Comparison of ENCODE assay signal across 8 mouse cellular contexts in the genomic region with DNA sequence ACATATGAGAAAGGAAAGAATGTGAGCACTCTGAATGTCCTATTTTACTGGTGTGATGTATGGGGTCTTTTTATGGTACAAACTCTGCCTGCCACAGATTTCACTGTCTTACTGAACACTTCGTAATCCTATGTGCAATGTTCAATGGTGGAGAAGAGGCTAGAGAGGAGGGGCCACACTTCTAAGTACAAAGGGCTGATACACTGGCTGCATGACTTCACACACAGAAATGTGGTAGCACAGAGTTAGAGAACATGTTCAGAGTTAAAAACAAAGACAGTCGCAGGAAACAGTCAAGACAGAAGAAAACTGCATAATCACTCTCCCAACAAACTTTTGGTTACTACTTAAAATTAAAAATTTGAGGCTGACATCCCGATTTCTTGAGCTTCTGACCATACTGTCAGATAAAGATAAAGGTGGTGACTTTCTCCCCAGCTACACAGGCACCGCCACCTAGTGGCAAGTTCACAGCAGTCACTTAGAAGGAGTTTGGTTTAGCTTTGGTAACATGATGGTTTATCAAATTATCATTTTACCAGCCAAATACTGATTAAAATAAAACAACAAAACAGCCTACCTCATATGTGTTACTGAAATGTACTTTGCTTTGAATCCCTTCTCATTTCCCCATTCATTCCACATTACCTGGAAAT. TPM values are rescaled to one million over a fixed set of nuclear protein-coding genes. Genes with fewer than 3 reads are reported as not detected.
DNase-seq lines count a peak whose midpoint lies in the region; ATAC-seq lines count a peak whose summit lies in the region.

No protein-coding gene starts in this region.

- peak; percentile 42; the same call in 1 of the 2 replicates for ATAC-seq in monocyte, adult 5-6 weeks (replicated peaks; ENCODE audit: insufficient number of reproducible peaks, low FRiP score, low TSS enrichment, poor library complexity, severe bottlenecking)

- peak; percentile 53 for DNase-seq in heart, postnatal 4 days
- DNase-seq in heart, adult 11 months, result no peak
- DNase-seq in spleen, postnatal 36 days (ENCODE audit: low spot score in 2 of 2), result peak; percentile 20 to 25
- DNase-seq in spleen, adult 12 weeks (ENCODE audit: low spot score), result no peak
- DNase-seq in adrenal gland, postnatal 25 days, result peak; percentile 56
- peak; percentile 43 for DNase-seq in gastrocnemius, postnatal 10 days
- no peak for DNase-seq in heart, adult 8-10 months (ENCODE audit: low spot score)

RNA-seq across cellular contexts. Expression of gene Ssr3, which starts 12.4 kb away (rescaled TPM):
- 100 to 1,000 TPM; 178 TPM for total RNA-seq in heart, postnatal 4 days (2021)
- 146 and 165 TPM in 2 replicates for total RNA-seq in adrenal gland, postnatal 25 days (2021)
- 100 to 1,000 TPM; 194 to 210 TPM for total RNA-seq in gastrocnemius, postnatal 10 days (2021)
- total RNA-seq in monocyte, adult 5-6 weeks (2017), result 226 to 245 TPM (median 232 TPM) in 3 replicates
- total RNA-seq in heart, adult 8-10 months (2022), result 100 to 1,000 TPM; 106 to 126 (median 118) TPM

Comparison
In these comparisons a context has a peak if more than half of its experiments do, and no peak if none do; other contexts are left out.
1. DNase-seq: peak in heart, postnatal 4 days (single experiment), spleen, postnatal 36 days (2 of 2), adrenal gland, postnatal 25 days (single experiment) and gastrocnemius, postnatal 10 days (single experiment); none in heart, adult 11 months (single experiment), spleen, adult 12 weeks (single experiment) and heart, adult 8-10 months (single experiment).